Mouse (Mus musculus) small intestine, adult 2 months (tissue): ENCODE results near the gene Zfp296.

Source experiments
- CTCF ChIP-seq: fragments of 200-500 bp; IDR thresholded peaks from 2 replicates; pipeline ENCODE4 v1.5.1; 2012; ENCODE audit warnings: low read depth, mild to moderate bottlenecking, control low read depth, inconsistent platforms, low read length, moderate library complexity, mixed read lengths; ENCODE audit not compliant: insufficient replicate concordance, insufficient read length; ENCODE audit errors: extremely low read depth
- POLR2A ChIP-seq: fragments of 200-500 bp; IDR thresholded peaks from 2 replicates; pipeline ENCODE4 v1.6.1; 2012; ENCODE audit warnings: low read depth, mild to moderate bottlenecking, control low read depth, inconsistent platforms, low read length, moderate library complexity

- TF ChIP-seq CTCF (peak; percentile 49; the same call in 1 of the 2 replicates), POLR2A (no peak)
Measured at GRCm38 (mm10) chr7:19558965-19559364, 18.1 kb upstream of the Zfp296 start.
